Mouse (Mus musculus) myocyte (in vitro differentiated cells): ENCODE measurements at regions not wholly inside any gene's neighbourhood (a gene's known extent, or its start where the extent isn't known, plus 50 kb on each side); places are given as distances from the start of the nearest gene placed in this dataset.

Experiments used
- CEBPB ChIP-seq: IDR thresholded peaks from 2 replicates; pipeline ENCODE4 v1.6.1; 2011; ENCODE audit warnings: mild to moderate bottlenecking, moderate library complexity; ENCODE audit not compliant: poor library complexity, insufficient read depth, severe bottlenecking
- E2F4 ChIP-seq: IDR thresholded peaks from one replicate; pipeline ENCODE4 v1.6.1; 2011; ENCODE audit warnings: mild to moderate bottlenecking, control low read depth, moderate library complexity; ENCODE audit not compliant: insufficient read depth
- MAX ChIP-seq: IDR thresholded peaks from one replicate; pipeline ENCODE4 v1.6.1; 2011; ENCODE audit warnings: low read depth, mild to moderate bottlenecking, control low read depth
- MYOD1 ChIP-seq, 3 experiments: IDR thresholded peaks; one replicate each; pipeline ENCODE4 v1.6.1; 2011; ENCODE audit warnings: control low read depth in 2 of 3, low read depth in 2 of 3, mild to moderate bottlenecking in 2 of 3, moderate library complexity in 1 of 3; ENCODE audit not compliant: insufficient read length in 2 of 3, control insufficient read depth in 1 of 3
- MYOG ChIP-seq, 3 experiments: IDR thresholded peaks; one replicate each; pipeline ENCODE4 v1.6.1; 2011; ENCODE audit warnings: control low read depth in 2 of 3, low read depth in 2 of 3, mild to moderate bottlenecking in 2 of 3; ENCODE audit not compliant: insufficient read length in 2 of 3, control insufficient read depth in 1 of 3, insufficient read depth in 1 of 3
- POLR2A ChIP-seq: IDR thresholded peaks from one replicate; pipeline ENCODE4 v1.6.1; 2011; ENCODE audit warnings: low read depth, mild to moderate bottlenecking, control low read depth, moderate library complexity; ENCODE audit not compliant: insufficient read length
- POLR2AphosphoS2 ChIP-seq: IDR thresholded peaks from one replicate; pipeline ENCODE4 v1.6.1; 2011; ENCODE audit warnings: low read depth, control low read depth; ENCODE audit not compliant: insufficient read length
- TCF12 ChIP-seq: IDR thresholded peaks from one replicate; pipeline ENCODE4 v1.6.1; 2011; ENCODE audit warnings: mild to moderate bottlenecking, control low read depth; ENCODE audit not compliant: poor library complexity, insufficient read depth, severe bottlenecking
- TCF3 ChIP-seq: IDR thresholded peaks from one replicate; pipeline ENCODE4 v1.6.1; 2011; ENCODE audit warnings: low read depth, control low read depth; ENCODE audit not compliant: insufficient read length
- USF1 ChIP-seq: IDR thresholded peaks from one replicate; pipeline ENCODE4 v1.6.1; 2011; ENCODE audit warnings: low read depth, mild to moderate bottlenecking, control low read depth, moderate library complexity

DNA sequence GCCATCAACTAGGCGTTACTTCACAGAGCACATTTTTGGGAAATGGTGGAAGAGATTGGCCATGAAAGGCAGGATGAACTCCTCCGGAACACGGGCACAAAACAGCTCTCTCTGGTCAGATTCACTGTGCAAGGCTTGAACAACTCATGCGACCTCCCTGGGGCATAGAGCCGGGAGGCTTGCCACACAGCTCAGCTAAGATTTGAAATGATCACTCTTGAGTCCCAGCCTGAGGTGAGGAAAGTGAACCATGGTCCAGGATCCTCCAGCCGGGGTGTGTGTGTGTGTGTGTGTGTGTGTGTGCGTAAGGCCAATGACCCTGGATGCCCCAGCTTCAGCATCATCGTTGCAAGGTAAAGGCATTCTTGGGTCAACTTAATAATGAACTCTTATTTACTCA is 237.5 kb downstream of the Gm45692 start:
- TF ChIP-seq POLR2A, result no peak
- no peak for TF ChIP-seq E2F4
- TF ChIP-seq MAX, result no peak
- no peak for TF ChIP-seq MYOG (IDR thresholded peaks at IDR 0.05; ENCODE audit: control insufficient read depth in 1 of 3, insufficient read depth in 1 of 3, insufficient read length in 2 of 3, low read depth in 2 of 3)
- TF ChIP-seq TCF3, result no peak
- TF ChIP-seq MYOD1 (IDR thresholded peaks at IDR 0.05; ENCODE audit: control insufficient read depth in 1 of 3, insufficient read length in 2 of 3, low read depth in 2 of 3), result no peak
- TF ChIP-seq CEBPB, result no peak
- no peak for TF ChIP-seq USF1
- no peak for TF ChIP-seq TCF12
- no peak for TF ChIP-seq POLR2AphosphoS2
